Mouse (Mus musculus): ENCODE results near the gene A630095N17Rik. TPM values are rescaled to one million over a fixed set of nuclear protein-coding genes. Genes with fewer than 3 reads are reported as not detected.

The A630095N17Rik gene
- total and polyA plus RNA-seq, 3 experiments = 0.30 to 0.74 (median 0.74) TPM

DNA sequence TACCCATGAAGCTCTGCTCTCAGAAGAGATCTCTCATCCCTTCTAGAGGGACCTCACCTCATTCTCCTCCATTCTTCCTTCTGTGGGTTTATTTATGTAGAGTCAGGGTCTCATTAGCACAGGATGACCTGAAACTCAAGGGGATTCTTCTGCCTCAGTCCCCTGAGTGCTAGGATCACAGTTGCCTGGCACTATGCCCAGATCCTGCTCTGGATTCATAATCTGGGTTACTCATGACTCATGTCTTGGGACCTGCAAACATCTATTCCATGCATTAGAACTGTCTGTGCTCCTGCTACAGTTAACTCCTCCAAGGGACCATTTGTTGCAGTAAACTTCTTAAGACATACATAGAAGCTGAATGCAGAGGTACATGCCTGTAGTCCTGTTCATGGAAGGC is 29.4 kb upstream of the A630095N17Rik start:
- H3K79me2 ChIP-seq (replicated peaks; ENCODE audit: control insufficient read depth, extremely low read depth, insufficient read depth, poor library complexity, severe bottlenecking) = no peaks in the 10 kb centered on the region
- no peak overlapping the region for H3K4me2 ChIP-seq (ENCODE audit: insufficient read depth, low read depth, poor library complexity, severe bottlenecking)
- H3K9ac ChIP-seq (ENCODE audit: insufficient read depth, low read depth) = no peak overlapping the region
- in situ Hi-C loops (cut with MboI; ENCODE audit: low pct_ligation_motif_present, low pct_unique_long_range_greater_than_20kb, low sequenced_read_pairs) (loop anchor here (25.0 kb wide), 1 partner anchor 324 kb away; the partner anchor contains the start of gene Cfap65), dilution Hi-C loops (cut with MboI; ENCODE audit: extremely low pct_ligation_motif_present, extremely low pct_unique_long_range_greater_than_20kb, low sequenced_read_pairs) (no loop called here)
- DNase-seq (ENCODE audit: extremely low read depth) = no peak
- H3K27me3 ChIP-seq (replicated peaks) = peaks cover 64% of the 10 kb centered on the region
- H3K27ac ChIP-seq (ENCODE audit: insufficient read depth, low read depth) = no peak overlapping the region
- H3K4me3 ChIP-seq (replicated peaks in 1 of 3; ENCODE audit: low read depth in 2 of 3, low read length in 2 of 3, poor library complexity in 1 of 3) = no peak overlapping the region
- no peaks in the 10 kb centered on the region for H3K4me1 ChIP-seq (ENCODE audit: control insufficient read depth in 1 of 2, insufficient read depth in 2 of 2)
- no peak for TF ChIP-seq RAD21 (IDR thresholded peaks at IDR 0.05; ENCODE audit: low read depth, low read length)
- no peak for TF ChIP-seq BHLHE40 (IDR thresholded peaks at IDR 0.05; ENCODE audit: low read depth, low read length)
- TF ChIP-seq ZMIZ1 (IDR thresholded peaks at IDR 0.05; ENCODE audit: low read depth, low read length) = no peak
- TF ChIP-seq TCF12 (IDR thresholded peaks at IDR 0.05; ENCODE audit: low read depth, low read length) = no peak
- TF ChIP-seq UBTF (IDR thresholded peaks at IDR 0.05; ENCODE audit: low read depth, low read length) = no peak
- no peak for TF ChIP-seq ZNF384 (IDR thresholded peaks at IDR 0.05; ENCODE audit: low read depth, low read length)
- TF ChIP-seq E2F4 (IDR thresholded peaks at IDR 0.05; ENCODE audit: insufficient replicate concordance, low read depth, low read length) = no peak
- no peak for TF ChIP-seq CHD2 (IDR thresholded peaks at IDR 0.05; ENCODE audit: low read length)
- no peak for TF ChIP-seq SIN3A (IDR thresholded peaks at IDR 0.05; ENCODE audit: low read length)
- TF ChIP-seq MAZ (IDR thresholded peaks at IDR 0.05; ENCODE audit: low read depth, low read length) = no peak
- TF ChIP-seq MXI1 (IDR thresholded peaks at IDR 0.05; ENCODE audit: low read depth, low read length) = no peak
- no peak for TF ChIP-seq POLR2AphosphoS2 (IDR thresholded peaks at IDR 0.05; ENCODE audit: low read depth, low read length)
- no peak for TF ChIP-seq PAX5 (IDR thresholded peaks at IDR 0.05; ENCODE audit: low read length)
- TF ChIP-seq HCFC1 (IDR thresholded peaks at IDR 0.05; ENCODE audit: low read depth, low read length) = no peak
- TF ChIP-seq POLR2A (IDR thresholded peaks at IDR 0.05; ENCODE audit: low read depth, low read length) = no peak
- TF ChIP-seq ZKSCAN1 (IDR thresholded peaks at IDR 0.05; ENCODE audit: borderline replicate concordance, low read depth, low read length) = no peak
- TF ChIP-seq MYC (IDR thresholded peaks at IDR 0.05; ENCODE audit: low read depth, low read length) = no peak
- no peak for TF ChIP-seq CTCF (conservative IDR thresholded peaks at IDR 0.05 in 1 of 2, IDR thresholded peaks at IDR 0.05 in 1 of 2; ENCODE audit: low read depth in 2 of 2, low read length in 2 of 2)
- TF ChIP-seq USF1 (IDR thresholded peaks at IDR 0.05; ENCODE audit: low read depth, low read length) = no peak
- no peaks in the 10 kb centered on the region for H3K9me3 ChIP-seq (replicated peaks; ENCODE audit: low read length)
- no peaks in the 10 kb centered on the region for H3K36me3 ChIP-seq (replicated peaks in 1 of 2; ENCODE audit: control insufficient read depth in 1 of 2, insufficient read depth in 1 of 2, low read length in 1 of 2)

DNA sequence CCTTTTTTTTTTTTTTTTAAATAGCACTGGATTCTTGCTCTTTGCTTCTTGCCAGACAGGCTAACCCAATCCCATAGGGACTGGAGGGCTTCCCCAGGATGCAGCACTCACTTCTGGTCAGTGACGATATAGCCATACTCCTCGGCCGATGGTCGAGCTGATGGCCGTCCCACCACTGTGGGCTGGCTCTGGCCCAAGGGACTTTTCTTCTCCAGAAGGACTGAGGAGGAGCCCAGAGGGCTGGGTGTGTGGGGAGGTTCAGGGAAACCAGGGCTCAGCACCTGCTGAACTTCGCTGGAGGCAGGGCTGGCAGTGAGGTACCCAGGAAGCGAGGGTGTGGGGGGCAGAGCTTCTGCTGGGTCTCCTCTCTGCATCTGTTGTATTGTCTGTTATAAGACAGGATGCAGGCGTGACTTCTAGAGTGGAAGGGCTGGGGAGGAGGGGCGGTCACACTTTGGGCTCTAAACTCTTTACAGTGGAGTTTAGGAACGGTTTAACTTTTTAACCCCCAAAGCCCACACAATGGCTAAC is 23.7 kb upstream of the A630095N17Rik start:
- Histone ChIP-seq H3K79me2 (replicated peaks; ENCODE audit: control insufficient read depth, extremely low read depth, insufficient read depth, poor library complexity, severe bottlenecking) (no peaks in the 10 kb centered on the region), H3K27ac (ENCODE audit: insufficient read depth, low read depth) (no peak overlapping the region), H3K4me1 (ENCODE audit: control insufficient read depth in 1 of 2, insufficient read depth in 2 of 2) (peaks cover 6 to 12% of the 10 kb centered on the region in 2 experiments), H3K4me2 (ENCODE audit: insufficient read depth, low read depth, poor library complexity, severe bottlenecking) (no peak overlapping the region), H3K4me3 (replicated peaks in 1 of 3; ENCODE audit: low read depth in 2 of 3, low read length in 2 of 3, poor library complexity in 1 of 3) (no peak overlapping the region), H3K36me3 (replicated peaks in 1 of 2; ENCODE audit: control insufficient read depth in 1 of 2, insufficient read depth in 1 of 2, low read length in 1 of 2) (no peaks in the 10 kb centered on the region), H3K27me3 (replicated peaks) (peaks cover 42% of the 10 kb centered on the region), H3K9me3 (replicated peaks; ENCODE audit: low read length) (no peaks in the 10 kb centered on the region), H3K9ac (ENCODE audit: insufficient read depth, low read depth) (no peak overlapping the region)
- TF ChIP-seq CHD1 (IDR thresholded peaks at IDR 0.05; ENCODE audit: low read depth, low read length) (no peak), ZMIZ1 (IDR thresholded peaks at IDR 0.05; ENCODE audit: low read depth, low read length) (no peak), TBP (conservative IDR thresholded peaks at IDR 0.05; ENCODE audit: low read depth, low read length) (no peak), E2F4 (IDR thresholded peaks at IDR 0.05; ENCODE audit: insufficient replicate concordance, low read depth, low read length) (no peak), KAT2A (IDR thresholded peaks at IDR 0.05; ENCODE audit: insufficient replicate concordance, low read length) (no peak), POLR2AphosphoS2 (IDR thresholded peaks at IDR 0.05; ENCODE audit: low read depth, low read length) (no peak), MAX (IDR thresholded peaks at IDR 0.05; ENCODE audit: low read length) (no peak), MAZ (IDR thresholded peaks at IDR 0.05; ENCODE audit: low read depth, low read length) (no peak), MXI1 (IDR thresholded peaks at IDR 0.05; ENCODE audit: low read depth, low read length) (no peak), SMC3 (IDR thresholded peaks at IDR 0.05; ENCODE audit: low read depth, low read length) (no peak), ETS1 (conservative IDR thresholded peaks at IDR 0.05; ENCODE audit: low read depth, low read length) (no peak), USF2 (conservative IDR thresholded peaks at IDR 0.05; ENCODE audit: low read depth, low read length) (no peak)
- no peak for DNase-seq (ENCODE audit: extremely low read depth)
- dilution Hi-C loops (cut with MboI; ENCODE audit: extremely low pct_ligation_motif_present, extremely low pct_unique_long_range_greater_than_20kb, low sequenced_read_pairs) (no loop called here), in situ Hi-C loops (cut with MboI; ENCODE audit: low pct_ligation_motif_present, low pct_unique_long_range_greater_than_20kb, low sequenced_read_pairs) (loop anchor here (25.0 kb wide), 1 partner anchor 318 kb away; the partner anchor contains the start of gene Cfap65)
